Mouse (Mus musculus) forebrain, embryonic 14.5 days (tissue): Measurements from ENCODE around the gene Irs2. TPM values are rescaled to one million over a fixed set of nuclear protein-coding genes. Genes with fewer than 3 reads are reported as not detected.

Experiments
- ATAC-seq: fragments of 200-750 bp; cut with Nextera tagmentation; 2 replicates; pipeline ENCODE4 v1.8.0; 2017; ENCODE audit warnings: mild to moderate bottlenecking, moderate library complexity
- DNase-seq: peaks from one replicate; pipeline ENCODE4 v3.0.0-alpha.2; 2015; ENCODE audit warnings: low spot score
- H3K27ac ChIP-seq: fragments of 300-500 bp; sonication (generic); 2 replicates; pipeline ENCODE4 v1.5.1; 2014; ENCODE audit warnings: low read depth, mild to moderate bottlenecking, control low read depth, low read length, moderate library complexity
- H3K27me3 ChIP-seq: fragments of 300-500 bp; sonication (generic); replicated peaks from 2 replicates; pipeline ENCODE4 v1.6.1; 2014; ENCODE audit warnings: low read length, control low read depth, mixed read lengths; ENCODE audit not compliant: control insufficient read depth, insufficient read depth
- H3K36me3 ChIP-seq: fragments of 300-500 bp; sonication (generic); 2 replicates; pipeline ENCODE4 v1.6.1; 2014; ENCODE audit warnings: low read length, control low read depth; ENCODE audit not compliant: control insufficient read depth, insufficient read depth
- H3K4me1 ChIP-seq: fragments of 300-500 bp; sonication (generic); 2 replicates; pipeline ENCODE4 v1.6.1; 2014; ENCODE audit warnings: antibody characterized with exemption, low read length, control low read depth; ENCODE audit not compliant: control insufficient read depth, insufficient read depth
- H3K4me2 ChIP-seq: fragments of 300-500 bp; sonication (generic); 2 replicates; pipeline ENCODE4 v1.6.1; 2014; ENCODE audit warnings: mild to moderate bottlenecking, control low read depth, low read length
- H3K4me3 ChIP-seq: fragments of 300-500 bp; sonication (generic); 2 replicates; pipeline ENCODE4 v1.5.1; 2014; ENCODE audit warnings: low read depth, low read length, control low read depth
- H3K9ac ChIP-seq: fragments of 300-500 bp; sonication (generic); 2 replicates; pipeline ENCODE4 v1.6.1; 2014; ENCODE audit warnings: mild to moderate bottlenecking, low read length, control low read depth, moderate library complexity
- H3K9me3 ChIP-seq: fragments of 300-500 bp; sonication (generic); replicated peaks from 2 replicates; pipeline ENCODE4 v1.6.1; 2016; ENCODE audit warnings: low read length, control low read depth, mixed read lengths; ENCODE audit not compliant: control insufficient read depth
- WGBS: fragments of 180-500 bp; shearing (Covaris S2); extraction: QIAGEN DNeasy Blood & Tissue Kit; methylation state at CpG from one replicate; pipeline ENCODE4 v1.1.7; 2014; 5-methylcytosine and 5-hydroxymethylcytosine counted together
- polyA plus RNA-seq: library from polyadenylated mRNA; unstranded; fragments of >200 nt; fragmentation: Nextera tagmentation; extraction: Ambion mirVana; gene quantifications from 2 replicates; pipeline ENCODE4 v1.2.1, GENCODE M21; 2014

The Irs2 gene
- polyA plus RNA-seq, 1 experiment from 2014 or later = 3.9 TPM

GRCm38 (mm10) chr8:11006276-11006630 lies 2.0 kb downstream of the Irs2 start:
- no peak for ATAC-seq
- no peak for DNase-seq
- peak overlapping the region; percentile 85 for H3K9ac ChIP-seq
- H3K27ac ChIP-seq = no peak overlapping the region; the same call in 1 of the 2 replicates
- peaks cover 68% of the 10 kb centered on the region for H3K4me1 ChIP-seq
- peak overlapping the region; percentile 75 for H3K4me3 ChIP-seq
- WGBS = 80% methylated on average over 9 of the region's 9 CpGs
- H3K36me3 ChIP-seq = peaks cover 12% of the 10 kb centered on the region; the same call in 1 of the 2 replicates
- H3K9me3 ChIP-seq = no peaks in the 10 kb centered on the region
- 0 out of 2 replicates have a peak, but pooled peaks cover 3% of the 10 kb centered on the region for H3K27me3 ChIP-seq
- peak overlapping the region; percentile 93 for H3K4me2 ChIP-seq

- H3K9ac ChIP-seq = peak overlapping the region; percentile 85
- ATAC-seq (no peak), DNase-seq (no peak)
- H3K36me3 ChIP-seq = peaks cover 12% of the 10 kb centered on the region; the same call in 1 of the 2 replicates
- H3K27ac ChIP-seq = no peak overlapping the region
- no peaks in the 10 kb centered on the region for H3K27me3 ChIP-seq
- peaks cover 69% of the 10 kb centered on the region for H3K4me1 ChIP-seq
- WGBS = 86% methylated on average over 26 of the region's 26 CpGs
- H3K9me3 ChIP-seq = no peaks in the 10 kb centered on the region
- peak overlapping the region; percentile 75 for H3K4me3 ChIP-seq
- peak overlapping the region; percentile 93 for H3K4me2 ChIP-seq
Measured at GRCm38 (mm10) chr8:11005460-11006275, 2.6 kb downstream of the Irs2 start.

- peak overlapping the region; percentile 85 for H3K9ac ChIP-seq
- H3K36me3 ChIP-seq = peaks cover 12% of the 10 kb centered on the region; the same call in 1 of the 2 replicates
- WGBS = 79% methylated on average over 22 of the region's 22 CpGs
- ATAC-seq (no peak), DNase-seq (no peak)
- peak overlapping the region; percentile 75 for H3K4me3 ChIP-seq
- peaks cover 70% of the 10 kb centered on the region for H3K4me1 ChIP-seq
- peak overlapping the region; percentile 93 for H3K4me2 ChIP-seq
- H3K27ac ChIP-seq = no peak overlapping the region
- H3K9me3 ChIP-seq = no peaks in the 10 kb centered on the region
- no peaks in the 10 kb centered on the region for H3K27me3 ChIP-seq
Measured at GRCm38 (mm10) chr8:11004781-11005459, 3.3 kb downstream of the Irs2 start.

GRCm38 (mm10) chr8:11003917-11004470 lies 4.3 kb downstream of the Irs2 start:
- peak overlapping the region; percentile 85 for H3K9ac ChIP-seq
- H3K27ac ChIP-seq = no peak overlapping the region
- peak overlapping the region; percentile 93 for H3K4me2 ChIP-seq
- H3K27me3 ChIP-seq = no peaks in the 10 kb centered on the region
- H3K4me1 ChIP-seq = peaks cover 75% of the 10 kb centered on the region
- ATAC-seq (no peak), DNase-seq (no peak)
- WGBS = 56% methylated on average over 7 of the region's 7 CpGs
- H3K36me3 ChIP-seq = peaks cover 12% of the 10 kb centered on the region; the same call in 1 of the 2 replicates
- H3K4me3 ChIP-seq = peak overlapping the region; percentile 75
- H3K9me3 ChIP-seq = no peaks in the 10 kb centered on the region

- Histone ChIP-seq H3K27me3 (no peaks in the 10 kb centered on the region), H3K36me3 (peaks cover 15% of the 10 kb centered on the region; the same call in 1 of the 2 replicates), H3K4me3 (peak overlapping the region; percentile 75), H3K27ac (no peak overlapping the region), H3K9me3 (no peaks in the 10 kb centered on the region), H3K9ac (peak overlapping the region; percentile 85), H3K4me1 (peaks cover 75% of the 10 kb centered on the region), H3K4me2 (peak overlapping the region; percentile 93)
- DNase-seq (no peak), ATAC-seq (no peak)
- 51% methylated on average over 6 of the region's 6 CpGs for WGBS
Measured at GRCm38 (mm10) chr8:11003253-11003652, 5.0 kb downstream of the Irs2 start.

GRCm38 (mm10) chr8:11002816-11003215 lies 5.4 kb downstream of the Irs2 start:
- H3K27ac ChIP-seq = no peak overlapping the region
- ATAC-seq (no peak), DNase-seq (no peak)
- H3K9ac ChIP-seq = peak overlapping the region; percentile 85
- peak overlapping the region; percentile 75 for H3K4me3 ChIP-seq
- WGBS = 34% methylated on average over 6 of the region's 6 CpGs
- H3K27me3 ChIP-seq = no peaks in the 10 kb centered on the region
- H3K36me3 ChIP-seq = peaks cover 17% of the 10 kb centered on the region; the same call in 1 of the 2 replicates
- H3K9me3 ChIP-seq = no peaks in the 10 kb centered on the region
- peaks cover 75% of the 10 kb centered on the region for H3K4me1 ChIP-seq
- H3K4me2 ChIP-seq = peak overlapping the region; percentile 93

- H3K9me3 ChIP-seq = no peaks in the 10 kb centered on the region
- 1% methylated on average over 6 of the region's 6 CpGs for WGBS
- DNase-seq (peak; percentile 73), ATAC-seq (peak; percentile 49)
- H3K4me2 ChIP-seq = peak overlapping the region; percentile 93
- H3K4me3 ChIP-seq = peak overlapping the region; percentile 75
- H3K36me3 ChIP-seq = peaks cover 16% of the 10 kb centered on the region; the same call in 1 of the 2 replicates
- H3K9ac ChIP-seq = peak overlapping the region; percentile 42
- peaks cover 69% of the 10 kb centered on the region for H3K4me1 ChIP-seq
- H3K27ac ChIP-seq = no peak overlapping the region
- no peaks in the 10 kb centered on the region for H3K27me3 ChIP-seq
Measured at GRCm38 (mm10) chr8:11001062-11001549, 7.2 kb downstream of the Irs2 start.

GRCm38 (mm10) chr8:10999538-10999937 lies 8.7 kb downstream of the Irs2 start:
- Histone ChIP-seq H3K27me3 (no peaks in the 10 kb centered on the region), H3K4me2 (peak overlapping the region; percentile 93), H3K4me3 (no peak overlapping the region), H3K4me1 (peaks cover 53% of the 10 kb centered on the region), H3K9ac (peak overlapping the region; percentile 42; the same call in 1 of the 2 replicates), H3K9me3 (no peaks in the 10 kb centered on the region), H3K36me3 (peaks cover 6% of the 10 kb centered on the region; the same call in 1 of the 2 replicates), H3K27ac (no peak overlapping the region)
- ATAC-seq (no peak), DNase-seq (no peak)
- 49% methylated on average over 4 of the region's 4 CpGs for WGBS
